Mouse (Mus musculus) embryonic stem cell, embryonic (primary cell): ENCODE results near the gene Rhbdd1.

Source experiments
- CTCF ChIA-PET, 4 experiments: fragments of 300-600 bp in 2 of 4; fragments of 350-600 bp in 2 of 4; sonication (Branson Sonifier 250); formaldehyde crosslinking; loops; one replicate each; lab custom pipeline; 2022; ENCODE audit warnings: inconsistent platforms in 2 of 4; lab: Charles Lee
- POLR2A ChIA-PET, 4 experiments: fragments of 300-600 bp in 2 of 4; fragments of 350-600 bp in 2 of 4; sonication (Branson Sonifier 250); formaldehyde crosslinking; loops; one replicate each; lab custom pipeline; 2022; ENCODE audit warnings: antibody characterized with exemption in 4 of 4, inconsistent platforms in 1 of 4; lab: Charles Lee

Gene Rhbdd1

GRCm38 (mm10) chr1:82316111-82316745 lies at the start of gene Rhbdd1:
Rhbdd1 (plus strand) TSS chr1:82316452.
- POLR2A ChIA-PET = interaction anchor here (0.6 to 2.1 kb wide), 29 partner anchors 8 to 523 kb away, joined by 3 to 15 read pairs (median 4); partner anchors contain the start of gene Irs1 (in 2 of the 4)
- CTCF ChIA-PET = interaction anchor here in 2 of 4 experiments (0.6 to 0.8 kb wide), 2 partner anchors 8 to 22 kb away, joined by 3 read pairs; no protein-coding TSS in a partner anchor

GRCm38 (mm10) chr1:82267547-82267946 lies 48.7 kb upstream of the Rhbdd1 start:
- ChIA-PET CTCF (no interaction called here), POLR2A (interaction anchor here in 1 of 4 experiments (1.0 kb wide), 1 partner anchor 9 kb away, joined by 3 read pairs; no protein-coding TSS in a partner anchor)

DNA sequence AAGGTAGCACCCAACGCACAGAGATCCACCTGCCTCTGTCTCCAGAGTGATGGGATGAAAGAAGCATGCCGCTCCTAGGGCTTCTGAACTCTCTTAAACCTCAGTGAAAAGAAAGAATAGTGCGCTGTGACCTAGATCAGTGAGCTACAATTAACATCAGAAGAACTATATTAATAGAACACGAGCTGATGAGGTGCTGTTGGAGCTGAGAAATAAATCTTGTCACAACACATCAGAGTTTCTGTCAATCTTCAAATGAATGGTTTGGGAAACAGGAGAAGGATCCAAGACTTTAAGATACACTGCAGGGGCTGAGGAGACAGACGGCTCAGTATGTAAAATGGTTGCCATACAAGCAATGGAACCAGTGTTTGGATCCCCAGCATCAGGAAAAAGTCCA lies 44.0 kb upstream of the Rhbdd1 start:
- ChIA-PET CTCF (no interaction called here), POLR2A (no interaction called here)

- POLR2A ChIA-PET = interaction anchor here in 1 of 4 experiments (1.3 kb wide), 1 partner anchor 9 kb away, joined by 3 read pairs; no protein-coding TSS in a partner anchor
- CTCF ChIA-PET = no interaction called here
Observed at GRCm38 (mm10) chr1:82273529-82273928, 42.7 kb upstream of the Rhbdd1 start.

GRCm38 (mm10) chr1:82274361-82274760 lies 41.9 kb upstream of the Rhbdd1 start:
- POLR2A ChIA-PET = interaction anchor here in 1 of 4 experiments (1.3 kb wide), 1 partner anchor 8 kb away, joined by 3 read pairs; no protein-coding TSS in a partner anchor
- CTCF ChIA-PET = no interaction called here

GRCm38 (mm10) chr1:82279768-82280167 lies 36.5 kb upstream of the Rhbdd1 start:
- ChIA-PET CTCF (no interaction called here), POLR2A (no interaction called here)

- POLR2A ChIA-PET = interaction anchor here in 2 of 4 experiments (1.0 to 2.2 kb wide), 5 partner anchors 8 to 37 kb away, joined by 3 to 7 read pairs (median 4); no protein-coding TSS in a partner anchor
- CTCF ChIA-PET = no interaction called here
Observed at GRCm38 (mm10) chr1:82281823-82282222, 34.4 kb upstream of the Rhbdd1 start.

DNA sequence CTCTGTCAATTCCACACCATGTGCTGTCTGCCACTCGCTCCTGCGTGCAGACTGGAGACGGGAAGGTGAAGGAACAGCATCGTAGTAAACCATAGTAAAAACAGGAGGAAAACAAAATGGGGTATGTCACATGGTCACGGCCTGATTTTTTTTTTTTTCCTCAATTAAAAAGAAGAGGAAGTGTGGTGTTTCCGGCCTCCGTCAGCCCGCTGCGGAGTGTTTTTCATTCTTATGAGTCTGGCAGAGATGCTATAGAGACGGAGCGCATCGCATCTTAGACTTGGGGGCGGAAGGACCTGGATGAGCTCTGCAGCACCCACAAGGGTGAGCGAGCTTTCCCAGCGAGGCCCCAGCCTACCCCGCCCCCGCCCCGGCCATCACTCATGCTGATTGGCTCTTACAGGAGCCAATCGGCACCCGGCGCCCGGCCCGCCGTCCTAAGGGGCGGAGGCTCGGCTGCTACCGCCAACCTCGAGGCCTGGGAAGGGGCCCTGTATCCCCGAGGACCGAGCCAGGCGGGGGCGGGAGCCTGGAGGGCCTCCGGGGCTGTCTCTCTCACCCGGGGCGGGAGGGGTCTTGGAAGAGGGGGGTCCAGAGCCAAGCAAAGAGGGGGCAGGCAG lies 33.1 kb upstream of the Rhbdd1 start:
- POLR2A ChIA-PET = interaction anchor here in 3 of 4 experiments (0.7 to 2.3 kb wide), 15 partner anchors 8 to 965 kb away, joined by 3 to 15 read pairs (median 3); partner anchors contain the start of genes Rhbdd1 (in 2 of the 3) and Irs1 (in 1 of the 3)
- CTCF ChIA-PET = interaction anchor here in 1 of 4 experiments (0.6 kb wide), 1 partner anchor 602 kb away, joined by 3 read pairs; no protein-coding TSS in a partner anchor

GRCm38 (mm10) chr1:82283901-82284301 lies 32.4 kb upstream of the Rhbdd1 start:
- ChIA-PET CTCF (interaction anchor here in 2 of 4 experiments (0.5 to 0.6 kb wide), 3 partner anchors 13 to 944 kb away, joined by 3 to 5 read pairs (median 4); no protein-coding TSS in a partner anchor), POLR2A (interaction anchor here in 3 of 4 experiments (0.6 to 2.3 kb wide), 7 partner anchors 12 to 338 kb away, joined by 3 to 15 read pairs (median 6); partner anchors contain the start of gene Rhbdd1 (in 3 of the 3))

DNA sequence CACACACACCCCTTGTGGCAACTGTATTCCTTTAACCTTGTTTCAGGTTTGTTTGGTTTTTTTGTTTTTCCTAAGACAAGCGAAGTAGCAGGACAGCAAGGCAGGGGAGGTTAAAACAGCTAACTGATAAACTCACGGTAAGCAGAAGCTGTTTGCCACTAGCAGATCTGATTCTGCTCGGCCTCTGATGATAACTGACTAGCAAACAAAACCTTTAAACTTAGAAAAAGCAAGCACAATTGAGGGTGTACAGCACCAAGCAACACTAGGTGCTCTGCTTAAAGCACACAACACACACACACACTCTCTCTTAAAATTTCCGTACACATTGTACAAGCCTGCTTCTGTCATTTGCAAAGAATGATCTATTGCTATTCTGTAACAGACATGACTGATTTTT lies 31.8 kb upstream of the Rhbdd1 start:
- CTCF ChIA-PET = interaction anchor here in 2 of 4 experiments (0.5 kb wide), 2 partner anchors 12 to 943 kb away, joined by 4 to 5 read pairs; no protein-coding TSS in a partner anchor
- POLR2A ChIA-PET = interaction anchor here in 3 of 4 experiments (0.6 to 2.3 kb wide), 5 partner anchors 32 to 338 kb away, joined by 3 to 15 read pairs (median 5); partner anchors contain the start of gene Rhbdd1 (in 3 of the 3)

DNA sequence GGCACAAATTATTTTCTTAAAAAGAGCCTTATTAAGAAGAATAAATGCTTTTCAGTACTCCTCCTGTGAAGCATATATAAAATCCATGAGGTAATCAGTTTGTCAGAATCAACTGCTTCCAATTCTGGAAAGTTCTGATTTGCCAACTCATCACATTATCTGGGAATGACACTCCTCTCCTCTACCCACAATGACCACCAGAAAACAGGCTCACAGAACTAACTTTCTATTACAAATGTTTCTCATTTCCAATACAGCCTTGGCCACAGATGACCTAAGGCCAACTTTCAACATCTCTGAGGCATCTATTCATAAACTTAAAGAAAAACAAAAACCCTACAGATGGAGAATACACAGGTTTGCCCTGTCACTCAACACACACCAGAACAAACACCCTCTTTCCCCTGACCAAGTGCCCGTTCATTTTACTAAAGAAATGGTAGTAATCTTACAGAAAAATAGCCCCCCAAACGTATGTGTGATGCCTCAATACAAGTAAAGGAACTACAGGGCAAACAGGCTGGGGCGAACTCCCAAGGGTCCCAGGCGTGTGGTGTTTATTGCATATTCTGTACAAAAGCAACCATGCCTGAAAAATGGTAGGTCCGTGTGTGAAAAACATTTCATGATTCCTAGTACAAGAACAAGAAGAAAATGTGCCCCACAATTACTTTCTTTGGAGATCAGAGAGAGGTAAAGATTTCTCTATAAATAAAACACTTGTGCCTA lies 30.6 kb upstream of the Rhbdd1 start:
- ChIA-PET CTCF (no interaction called here), POLR2A (interaction anchor here in 1 of 4 experiments (0.7 kb wide), 1 partner anchor 102 kb away, joined by 3 read pairs; no protein-coding TSS in a partner anchor)

DNA sequence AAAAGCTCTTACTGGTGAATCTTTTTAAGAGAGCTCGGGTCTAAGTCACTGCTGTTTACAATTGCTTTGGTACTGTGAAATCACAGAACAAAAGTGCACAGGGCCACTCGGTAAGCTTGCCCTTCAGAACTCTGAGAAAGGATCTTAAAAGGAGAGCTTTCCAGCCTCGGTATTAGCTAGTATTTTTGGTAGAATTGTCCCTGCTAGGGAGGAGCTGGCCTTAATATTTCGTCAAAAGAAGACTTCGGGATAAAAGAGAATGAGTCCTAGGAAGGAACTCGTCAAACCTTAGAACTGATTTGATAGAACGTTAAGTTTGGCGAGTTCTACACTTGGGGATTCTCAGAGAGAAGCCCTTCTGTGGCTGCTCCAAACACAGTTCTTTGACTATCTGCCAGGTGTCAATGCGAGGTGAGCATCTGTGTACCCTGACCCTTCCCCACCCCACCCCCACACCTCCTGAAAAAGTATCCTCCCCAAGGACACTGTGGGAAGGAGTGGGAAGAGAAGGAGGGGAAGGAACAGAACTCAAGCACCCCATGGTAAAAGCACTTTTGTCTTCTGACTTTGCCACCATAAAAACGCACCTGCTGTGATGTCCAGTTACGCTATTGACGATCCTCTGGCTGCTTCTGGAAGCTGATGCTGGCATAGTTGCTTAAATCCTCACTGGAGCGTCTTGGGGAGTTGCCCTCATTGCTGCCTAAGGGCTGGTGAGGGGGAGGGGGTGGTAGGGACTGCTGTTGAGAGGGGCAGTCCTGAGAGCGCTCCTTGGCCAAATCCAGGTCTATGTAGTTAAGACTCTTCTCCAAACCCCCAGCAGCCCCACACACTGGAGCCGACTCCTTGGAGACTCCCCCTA lies 29.8 kb upstream of the Rhbdd1 start:
- POLR2A ChIA-PET = interaction anchor here in 3 of 4 experiments (0.6 to 1.7 kb wide), 4 partner anchors 8 to 101 kb away, joined by 3 to 4 read pairs (median 3); partner anchors contain the start of gene Rhbdd1 (in 2 of the 3)
- CTCF ChIA-PET = no interaction called here

DNA sequence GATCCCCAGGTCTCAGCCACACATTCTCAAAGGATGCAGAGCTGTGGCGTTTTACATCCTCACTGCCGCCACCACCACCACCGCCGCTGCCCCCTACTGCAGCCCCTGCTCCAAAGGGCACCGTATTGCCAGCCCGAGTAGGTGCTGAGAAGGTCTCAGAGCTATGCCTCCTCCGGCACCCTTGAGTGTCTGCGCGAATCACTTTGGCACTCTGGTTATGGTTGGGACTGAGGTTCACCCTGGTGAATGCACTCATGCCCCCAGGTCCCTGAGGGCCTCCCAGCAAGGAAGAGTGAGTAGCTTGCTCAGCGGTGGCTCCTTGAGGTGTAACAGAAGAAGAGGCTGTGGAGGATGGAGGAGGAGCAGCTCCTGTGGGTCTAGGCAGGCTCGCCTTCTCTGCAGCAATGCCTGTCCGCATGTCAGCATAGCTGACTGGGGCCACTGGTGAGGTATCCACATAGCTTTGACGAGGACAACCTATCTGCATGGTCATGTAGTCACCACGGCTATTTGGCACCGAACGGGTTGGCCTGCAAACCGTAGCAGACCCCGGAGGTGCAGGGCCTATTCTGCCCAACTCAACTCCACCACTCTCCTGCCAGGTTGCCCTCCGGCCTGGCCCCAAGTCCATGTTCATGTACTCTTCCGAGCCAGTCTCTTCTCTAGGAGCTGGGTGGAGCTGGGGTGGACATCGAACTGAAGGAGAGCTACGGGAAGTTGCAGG lies 29.0 kb upstream of the Rhbdd1 start:
- POLR2A ChIA-PET = interaction anchor here in 3 of 4 experiments (0.6 to 1.7 kb wide), 3 partner anchors 9 to 29 kb away, joined by 3 to 4 read pairs (median 3); partner anchors contain the start of gene Rhbdd1 (in 2 of the 3)
- CTCF ChIA-PET = no interaction called here

DNA sequence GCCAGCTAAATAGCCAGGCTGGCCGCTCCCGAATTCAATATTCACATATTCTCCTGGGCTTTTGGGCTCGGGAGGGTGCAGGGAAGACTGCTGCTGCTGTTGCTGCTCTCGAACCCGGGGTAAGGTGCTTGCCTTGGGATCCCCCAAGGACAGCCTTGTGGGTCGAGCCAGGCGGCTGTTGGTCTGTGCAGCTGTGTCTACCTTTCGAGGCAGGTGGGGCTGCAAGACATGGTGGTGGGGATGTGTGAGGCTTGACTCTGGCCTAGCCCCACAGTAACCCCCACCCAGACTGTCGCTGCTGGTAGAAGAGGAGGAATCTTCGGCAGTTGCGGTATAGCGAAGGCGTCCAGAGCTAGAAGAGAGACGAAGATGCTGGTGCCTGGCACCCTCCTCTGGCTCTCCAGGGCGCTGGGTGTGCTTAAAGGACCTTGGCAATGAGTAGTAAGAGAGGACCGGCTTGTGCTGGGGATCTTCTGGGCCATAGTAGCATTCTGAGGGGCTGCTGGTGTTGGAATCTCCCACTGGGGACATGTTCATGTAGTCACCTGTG lies 28.4 kb upstream of the Rhbdd1 start:
- POLR2A ChIA-PET = interaction anchor here in 2 of 4 experiments (1.1 to 1.7 kb wide), 2 partner anchors 28 to 29 kb away, joined by 3 to 4 read pairs; partner anchors contain the start of gene Rhbdd1 (in 2 of the 2)
- CTCF ChIA-PET = no interaction called here

DNA sequence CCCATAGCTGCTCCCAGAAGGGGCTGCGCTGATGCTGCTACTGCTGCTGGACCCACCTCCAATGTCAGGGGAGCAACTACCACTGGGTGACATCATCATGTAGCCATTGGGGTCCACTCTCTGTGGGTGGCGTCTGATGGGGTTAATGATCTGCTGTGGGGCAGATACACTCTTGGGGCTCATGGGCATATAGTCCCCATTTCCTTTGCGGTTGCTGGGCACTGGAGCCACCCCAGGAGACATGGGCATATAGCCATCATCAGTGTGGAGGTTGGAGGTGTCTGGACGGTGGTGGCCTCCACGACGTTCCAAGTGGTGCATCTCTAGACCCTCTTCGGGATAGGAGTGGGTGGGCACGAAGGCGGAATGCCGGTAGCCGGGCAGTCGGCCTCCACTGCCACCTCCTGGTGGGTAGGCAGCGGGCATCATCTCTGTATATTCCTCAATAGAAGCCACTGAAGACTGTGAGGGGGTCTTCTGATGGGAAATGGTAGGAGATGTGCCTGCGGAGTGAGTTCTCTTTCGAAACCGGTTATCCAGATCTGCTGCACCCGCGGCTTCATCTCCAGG lies 27.7 kb upstream of the Rhbdd1 start:
- CTCF ChIA-PET = no interaction called here
- POLR2A ChIA-PET = no interaction called here
